In genomic region chr2:75090439-75090838, GRCm38 (mm10) we compare ENCODE assay signal across 24 mouse cellular contexts.
DNase-seq lines count a peak whose midpoint lies in the region; ATAC-seq lines count a peak whose summit lies in the region.
"Had no signal": no experiment of that assay in that cellular context is flagged by ENCODE, and none has a peak within 500 bp of the region (broad histone marks: within the 10 kb centered on the region; RNA-seq: fewer than 3 reads in every experiment).

No protein-coding gene starts in this region.

- peak overlapping the region; percentile 23; the same call in 1 of the 2 replicates for H3K27ac ChIP-seq in hindbrain, embryonic 12.5 days
- H3K27ac ChIP-seq in hindbrain, embryonic 16.5 days (ENCODE audit: low read depth, low read length): no peak overlapping the region
- H3K27ac ChIP-seq in kidney, embryonic 15.5 days: no peak overlapping the region
- H3K27ac ChIP-seq in limb, embryonic 11.5 days (replicated peaks; ENCODE audit: low read depth, low read length): no peak overlapping the region
- H3K27ac ChIP-seq in neural tube, embryonic 15.5 days (replicated peaks): no peak overlapping the region
- H3K27ac ChIP-seq: embryonic facial prominence, embryonic 15.5 days; liver, embryonic 13.5 days; midbrain, embryonic 15.5 days had no signal

- no peak overlapping the region for H3K9ac ChIP-seq in hindbrain, embryonic 12.5 days
- H3K9ac ChIP-seq in hindbrain, embryonic 16.5 days (ENCODE audit: low read depth, low read length): no peak overlapping the region
- no peak overlapping the region for H3K9ac ChIP-seq in kidney, embryonic 15.5 days
- no peak overlapping the region for H3K9ac ChIP-seq in limb, embryonic 11.5 days (ENCODE audit: low read length)
- H3K9ac ChIP-seq in neural tube, embryonic 15.5 days (replicated peaks): no peak overlapping the region
- H3K9ac ChIP-seq: embryonic facial prominence, embryonic 15.5 days; liver, embryonic 13.5 days; midbrain, embryonic 15.5 days had no signal

- H3K9me3 ChIP-seq in hindbrain, embryonic 12.5 days (replicated peaks): no peaks in the 10 kb centered on the region
- no peaks in the 10 kb centered on the region for H3K9me3 ChIP-seq in hindbrain, embryonic 16.5 days (ENCODE audit: control insufficient read depth, low read length)
- no peaks in the 10 kb centered on the region for H3K9me3 ChIP-seq in kidney, embryonic 15.5 days (replicated peaks)
- H3K9me3 ChIP-seq in limb, embryonic 11.5 days (ENCODE audit: control insufficient read depth, low read length): no peaks in the 10 kb centered on the region
- H3K9me3 ChIP-seq in neural tube, embryonic 15.5 days (replicated peaks): no peaks in the 10 kb centered on the region
- H3K9me3 ChIP-seq: embryonic facial prominence, embryonic 15.5 days; liver, embryonic 13.5 days; megakaryocyte, embryonic 14.5 days; midbrain, embryonic 15.5 days had no signal

- ATAC-seq in hindbrain, embryonic 12.5 days (ENCODE audit: low FRiP score): no peak
- ATAC-seq in hindbrain, embryonic 16.5 days: no peak
- ATAC-seq in kidney, embryonic 15.5 days (replicated peaks; ENCODE audit: low FRiP score): no peak
- no peak for ATAC-seq in limb, embryonic 11.5 days (ENCODE audit: insufficient number of reproducible peaks, low FRiP score, low TSS enrichment, low read depth)
- ATAC-seq in neural tube, embryonic 15.5 days (ENCODE audit: low FRiP score): no peak
- ATAC-seq: forebrain, embryonic 14.5 days; midbrain, embryonic 15.5 days had no signal

- H3K4me1 ChIP-seq in hindbrain, embryonic 12.5 days: peaks cover 9% of the 10 kb centered on the region; the same call in 1 of the 2 replicates
- H3K4me1 ChIP-seq in hindbrain, embryonic 16.5 days (ENCODE audit: control insufficient read depth, insufficient read depth, low read depth, low read length): no peaks in the 10 kb centered on the region
- H3K4me1 ChIP-seq in kidney, embryonic 15.5 days: peaks cover 34% of the 10 kb centered on the region
- peaks cover 20% of the 10 kb centered on the region for H3K4me1 ChIP-seq in limb, embryonic 11.5 days (ENCODE audit: control insufficient read depth, insufficient read depth, low read length)
- peaks cover 18% of the 10 kb centered on the region for H3K4me1 ChIP-seq in neural tube, embryonic 15.5 days
- H3K4me1 ChIP-seq: embryonic facial prominence, embryonic 15.5 days; liver, embryonic 13.5 days; megakaryocyte, embryonic 14.5 days had no signal

- H3K4me3 ChIP-seq in hindbrain, embryonic 12.5 days: no peak overlapping the region
- no peak overlapping the region for H3K4me3 ChIP-seq in hindbrain, embryonic 16.5 days (ENCODE audit: low read length)
- no peak overlapping the region for H3K4me3 ChIP-seq in kidney, embryonic 15.5 days (replicated peaks)
- H3K4me3 ChIP-seq in limb, embryonic 11.5 days (ENCODE audit: low read depth, low read length): no peak overlapping the region
- no peak overlapping the region for H3K4me3 ChIP-seq in neural tube, embryonic 15.5 days (replicated peaks)
- H3K4me3 ChIP-seq: embryonic facial prominence, embryonic 15.5 days; liver, embryonic 13.5 days; megakaryocyte, embryonic 14.5 days; midbrain, embryonic 15.5 days; myocyte had no signal

- WGBS in hindbrain, embryonic 12.5 days: 71% methylated on average over 16 of the region's 16 CpGs
- 58% methylated on average over 16 of the region's 16 CpGs for WGBS in hindbrain, embryonic 16.5 days
- 13% methylated on average over 16 of the region's 16 CpGs for WGBS in kidney, embryonic 15.5 days
- 9% methylated on average over 16 of the region's 16 CpGs for WGBS in limb, embryonic 11.5 days
- 8% methylated on average over 16 of the region's 16 CpGs for WGBS in neural tube, embryonic 15.5 days

- H3K4me2 ChIP-seq in hindbrain, embryonic 12.5 days (replicated peaks): no peak overlapping the region
- no peak overlapping the region for H3K4me2 ChIP-seq in hindbrain, embryonic 16.5 days (ENCODE audit: low read length)
- H3K4me2 ChIP-seq in kidney, embryonic 15.5 days: peak overlapping the region; percentile 1; the same call in 1 of the 2 replicates
- H3K4me2 ChIP-seq in limb, embryonic 11.5 days (ENCODE audit: low read depth, severe bottlenecking): no peak overlapping the region; the same call in 1 of the 2 replicates
- peak overlapping the region; percentile 42 for H3K4me2 ChIP-seq in neural tube, embryonic 15.5 days
- H3K4me2 ChIP-seq: embryonic facial prominence, embryonic 15.5 days; heart, embryonic 11.5 days; liver, embryonic 13.5 days; midbrain, embryonic 15.5 days had no signal

- DNase-seq in kidney, postnatal 25 days: no peak
- peak; percentile 38 for DNase-seq in limb, embryonic 11.5 days (ENCODE audit: low spot score)
- DNase-seq in adrenal gland, adult (ENCODE audit: inconsistent age in 2 of 2, low spot score in 1 of 2): no peak
- DNase-seq: cerebellum, adult 11-12 months; cerebellum, postnatal 10 days; kidney, adult 11 months; kidney, postnatal 36 days; layer of hippocampus, postnatal 36 days; liver, embryonic 13.5 days; lung, adult 2 months; lung, postnatal 14 days; retina, postnatal 1 day; right cerebral cortex, postnatal 25 days; spleen, adult 18-20 months had no signal

- no peaks in the 10 kb centered on the region for H3K27me3 ChIP-seq in hindbrain, embryonic 12.5 days
- H3K27me3 ChIP-seq in hindbrain, embryonic 16.5 days (replicated peaks; ENCODE audit: control insufficient read depth, insufficient read depth, low read length): no peaks in the 10 kb centered on the region
- H3K27me3 ChIP-seq in kidney, embryonic 15.5 days: no peaks in the 10 kb centered on the region
- no peaks in the 10 kb centered on the region for H3K27me3 ChIP-seq in limb, embryonic 11.5 days (ENCODE audit: control insufficient read depth, insufficient read depth, low read length)
- no peaks in the 10 kb centered on the region for H3K27me3 ChIP-seq in neural tube, embryonic 15.5 days (replicated peaks)
- H3K27me3 ChIP-seq: embryonic facial prominence, embryonic 15.5 days; liver, embryonic 13.5 days; midbrain, embryonic 15.5 days had no signal

- H3K36me3 ChIP-seq in hindbrain, embryonic 12.5 days: no peaks in the 10 kb centered on the region
- no peaks in the 10 kb centered on the region for H3K36me3 ChIP-seq in hindbrain, embryonic 16.5 days (ENCODE audit: control insufficient read depth, insufficient read depth, low read length)
- no peaks in the 10 kb centered on the region for H3K36me3 ChIP-seq in kidney, embryonic 15.5 days
- H3K36me3 ChIP-seq in limb, embryonic 11.5 days (ENCODE audit: control insufficient read depth, insufficient read depth, low read length): no peaks in the 10 kb centered on the region
- no peaks in the 10 kb centered on the region for H3K36me3 ChIP-seq in neural tube, embryonic 15.5 days
- H3K36me3 ChIP-seq: embryonic facial prominence, embryonic 15.5 days; liver, embryonic 13.5 days; midbrain, embryonic 15.5 days had no signal

Comparison
In these comparisons a context has a peak if more than half of its experiments do, and no peak if none do; other contexts are left out.
1. H3K4me2 ChIP-seq: peak in kidney, embryonic 15.5 days (single experiment) and neural tube, embryonic 15.5 days (single experiment); none in hindbrain, embryonic 12.5 days (single experiment), hindbrain, embryonic 16.5 days (single experiment) and limb, embryonic 11.5 days (single experiment).